Mouse (Mus musculus) heart, postnatal 0 days (tissue): ENCODE measurements around the gene Rai1. TPM values are rescaled to one million over a fixed set of nuclear protein-coding genes. Genes with fewer than 3 reads are reported as not detected.

ENCODE experiments used
- ATAC-seq: fragments of 200-750 bp; cut with Nextera tagmentation; 2 replicates; pipeline ENCODE4 v1.8.0; 2017; ENCODE audit warnings: low read depth, moderate number of reproducible peaks, moderate library complexity; ENCODE audit not compliant: insufficient read depth
- DNase-seq: peaks from one replicate; pipeline ENCODE4 v3.0.0-alpha.2; 2016; ENCODE audit warnings: low spot score
- H3K27ac ChIP-seq: fragments of 300-500 bp; sonication (generic); 2 replicates; pipeline ENCODE4 v1.5.1; 2014; ENCODE audit warnings: low read depth, mild to moderate bottlenecking
- H3K27me3 ChIP-seq: fragments of 300-500 bp; sonication (generic); 2 replicates; pipeline ENCODE4 v1.6.1; 2014; ENCODE audit warnings: low read length, mixed read lengths; ENCODE audit not compliant: control insufficient read depth, insufficient read depth
- H3K36me3 ChIP-seq: fragments of 300-500 bp; sonication (generic); replicated peaks from 2 replicates; pipeline ENCODE4 v1.6.1; 2014; ENCODE audit warnings: low read length, mixed read lengths; ENCODE audit not compliant: control insufficient read depth, insufficient read depth
- H3K4me1 ChIP-seq: fragments of 300-500 bp; sonication (generic); 2 replicates; pipeline ENCODE4 v1.6.1; 2014; ENCODE audit warnings: antibody characterized with exemption; ENCODE audit not compliant: control insufficient read depth, insufficient read depth
- H3K4me2 ChIP-seq: fragments of 300-500 bp; sonication (generic); 2 replicates; pipeline ENCODE4 v1.6.1; 2014; ENCODE audit warnings: low read depth, mild to moderate bottlenecking, low read length, moderate library complexity
- H3K4me3 ChIP-seq: fragments of 300-500 bp; sonication (generic); 2 replicates; pipeline ENCODE4 v1.5.1; 2014; ENCODE audit warnings: low read depth, low read length
- H3K9ac ChIP-seq: fragments of 300-500 bp; sonication (generic); replicated peaks from 2 replicates; pipeline ENCODE4 v1.6.1; 2014; ENCODE audit warnings: low read depth, low read length, mixed read lengths
- H3K9me3 ChIP-seq: fragments of 300-500 bp; sonication (generic); replicated peaks from 2 replicates; pipeline ENCODE4 v1.6.1; 2016; ENCODE audit warnings: low read length; ENCODE audit not compliant: control insufficient read depth
- CTCF ChIP-seq: IDR thresholded peaks from 2 replicates; pipeline ENCODE4 v1.5.1; 2016; ENCODE audit warnings: antibody characterized with exemption, control low read depth, low read depth
- EP300 ChIP-seq: IDR thresholded peaks from 2 replicates; pipeline ENCODE4 v1.6.1; 2016; ENCODE audit warnings: antibody characterized with exemption, low read depth
- WGBS: fragments of 180-500 bp; shearing (Covaris S2); extraction: QIAGEN DNeasy Blood & Tissue Kit; methylation state at CpG from one replicate; pipeline ENCODE4 v1.1.7; 2014; 5-methylcytosine and 5-hydroxymethylcytosine counted together
- polyA plus RNA-seq: library from polyadenylated mRNA; unstranded; fragments of >200 nt; fragmentation: Nextera tagmentation; extraction: Ambion mirVana; gene quantifications from 2 replicates; pipeline ENCODE4 v1.2.1, GENCODE M21; 2015
- total RNA-seq: library from RNA; depleted of rRNA; stranded (reverse); fragments of >200 nt; gene quantifications from 2 replicates; pipeline ENCODE4 v1.2.3, GENCODE M21; 2014; ENCODE audit warnings: low replicate concordance

The Rai1 gene
- total and polyA plus RNA-seq, 2 experiments from 2014 or later, result 10.2 to 28.1 TPM

DNA sequence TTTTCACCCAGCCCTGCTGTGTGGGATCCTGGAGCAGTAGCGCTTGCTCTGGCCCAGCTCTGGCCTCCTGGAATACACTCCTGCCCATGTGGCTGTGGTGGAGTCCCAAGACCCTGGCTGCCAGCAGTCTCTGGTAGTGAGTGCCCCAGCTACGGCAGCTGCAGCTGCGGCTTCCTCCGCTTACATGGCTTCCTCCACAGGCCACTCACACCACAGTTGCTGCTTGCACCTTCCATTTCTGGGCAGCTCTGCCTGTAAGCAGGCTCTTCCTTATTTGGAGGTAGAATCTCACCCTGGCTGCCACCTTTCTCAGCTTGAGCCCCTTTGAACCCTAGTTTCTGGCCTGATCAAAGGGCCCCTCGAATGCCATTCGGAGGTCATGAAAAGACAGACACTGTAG is 25.7 kb downstream of the Rai1 start:
- DNase-seq (no peak), ATAC-seq (no peak)
- Histone ChIP-seq H3K36me3 (no peaks in the 10 kb centered on the region), H3K27ac (peak overlapping the region; percentile 54), H3K27me3 (no peaks in the 10 kb centered on the region), H3K4me2 (no peak overlapping the region), H3K4me1 (peaks cover 75% of the 10 kb centered on the region), H3K9ac (no peak overlapping the region), H3K4me3 (no peak overlapping the region), H3K9me3 (no peaks in the 10 kb centered on the region)
- no peak for TF ChIP-seq EP300
- TF ChIP-seq CTCF, result no peak
- 33% methylated on average over 6 of the region's 6 CpGs for WGBS

DNA sequence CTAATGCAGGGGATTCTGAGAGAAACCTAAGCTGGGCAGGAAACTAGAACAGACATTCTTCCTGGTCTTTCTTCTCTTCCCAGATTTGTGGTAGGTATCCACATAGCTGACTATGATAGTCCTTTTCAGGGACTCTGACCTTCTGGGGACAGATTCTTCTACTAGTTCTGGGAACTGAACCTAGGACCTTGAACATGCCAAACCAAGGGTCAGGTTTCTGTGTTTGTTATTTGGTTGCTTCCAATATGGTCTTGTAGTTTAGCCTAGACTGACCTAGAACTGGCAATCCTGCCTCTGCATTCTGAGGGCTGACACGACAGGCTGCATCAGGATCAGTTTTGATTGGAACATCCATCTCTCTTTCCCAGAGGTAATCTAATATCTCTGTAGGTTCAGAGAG is 27.2 kb downstream of the Rai1 start:
- no peak overlapping the region for H3K27ac ChIP-seq
- 63% methylated on average over 1 of the region's 1 CpGs for WGBS
- no peak for ATAC-seq
- peaks cover 70% of the 10 kb centered on the region for H3K4me1 ChIP-seq
- no peak overlapping the region for H3K4me3 ChIP-seq
- no peak overlapping the region for H3K4me2 ChIP-seq
- H3K27me3 ChIP-seq, result no peaks in the 10 kb centered on the region
- TF ChIP-seq EP300, result no peak
- no peak for TF ChIP-seq CTCF
- H3K36me3 ChIP-seq, result no peaks in the 10 kb centered on the region
- no peaks in the 10 kb centered on the region for H3K9me3 ChIP-seq
- H3K9ac ChIP-seq, result no peak overlapping the region
- DNase-seq, result no peak

DNA sequence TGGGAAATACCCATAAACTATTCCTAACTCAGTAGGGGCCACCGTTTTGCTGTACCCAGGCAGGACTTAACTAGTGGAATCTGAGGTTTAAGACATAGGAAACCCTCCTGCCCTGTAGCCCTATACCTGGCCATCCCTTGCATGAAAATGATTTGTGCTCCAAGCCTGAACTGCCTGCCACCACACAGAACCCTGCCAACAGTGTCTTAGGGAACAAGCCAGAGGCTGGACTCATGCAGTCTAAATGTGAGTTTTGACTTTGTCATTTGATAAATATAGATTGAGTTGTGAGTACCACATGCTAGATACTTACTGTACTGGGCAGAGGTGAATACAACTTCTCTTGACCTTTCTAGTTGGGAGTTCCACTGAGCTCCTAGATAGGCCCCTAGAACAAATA is 31.7 kb downstream of the Rai1 start:
- ATAC-seq, result 0 out of 2 replicates have a peak, but pooled peaks have one; percentile 42
- Histone ChIP-seq H3K27me3 (no peaks in the 10 kb centered on the region), H3K9ac (no peak overlapping the region), H3K9me3 (no peaks in the 10 kb centered on the region), H3K4me1 (peaks cover 58% of the 10 kb centered on the region), H3K4me3 (no peak overlapping the region), H3K4me2 (no peak overlapping the region), H3K27ac (peak overlapping the region; percentile 54), H3K36me3 (no peaks in the 10 kb centered on the region)
- WGBS, result 71% methylated on average over 1 of the region's 1 CpGs
- no peak for TF ChIP-seq EP300
- no peak for TF ChIP-seq CTCF
- peak; percentile 23 for DNase-seq

DNA sequence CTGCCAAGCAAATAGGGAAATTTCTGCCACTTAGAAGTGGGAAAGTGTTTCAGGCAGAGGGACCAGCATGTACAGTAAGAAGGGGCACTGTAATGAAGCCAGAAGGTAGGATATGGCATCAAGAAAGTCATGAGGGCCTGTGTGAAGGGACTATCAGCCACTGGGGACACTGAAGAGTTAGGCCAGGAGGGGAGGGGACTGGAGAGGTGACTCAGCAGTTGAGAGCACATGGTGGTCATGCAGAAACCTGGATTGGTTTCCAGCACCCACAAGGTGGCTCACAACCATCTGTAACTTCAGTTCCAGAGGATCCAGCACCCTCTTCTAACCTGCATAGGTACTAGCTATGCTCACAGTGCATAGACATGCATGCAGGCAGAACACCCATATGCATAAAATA is 32.4 kb downstream of the Rai1 start:
- TF ChIP-seq EP300, result no peak
- TF ChIP-seq CTCF, result no peak
- no peaks in the 10 kb centered on the region for H3K9me3 ChIP-seq
- peaks cover 57% of the 10 kb centered on the region for H3K4me1 ChIP-seq
- no peak overlapping the region for H3K4me2 ChIP-seq
- H3K36me3 ChIP-seq, result no peaks in the 10 kb centered on the region
- ATAC-seq (no peak), DNase-seq (no peak)
- H3K27ac ChIP-seq, result peak overlapping the region; percentile 54; the same call in 1 of the 2 replicates
- no peaks in the 10 kb centered on the region for H3K27me3 ChIP-seq
- no peak overlapping the region for H3K4me3 ChIP-seq
- no peak overlapping the region for H3K9ac ChIP-seq

DNA sequence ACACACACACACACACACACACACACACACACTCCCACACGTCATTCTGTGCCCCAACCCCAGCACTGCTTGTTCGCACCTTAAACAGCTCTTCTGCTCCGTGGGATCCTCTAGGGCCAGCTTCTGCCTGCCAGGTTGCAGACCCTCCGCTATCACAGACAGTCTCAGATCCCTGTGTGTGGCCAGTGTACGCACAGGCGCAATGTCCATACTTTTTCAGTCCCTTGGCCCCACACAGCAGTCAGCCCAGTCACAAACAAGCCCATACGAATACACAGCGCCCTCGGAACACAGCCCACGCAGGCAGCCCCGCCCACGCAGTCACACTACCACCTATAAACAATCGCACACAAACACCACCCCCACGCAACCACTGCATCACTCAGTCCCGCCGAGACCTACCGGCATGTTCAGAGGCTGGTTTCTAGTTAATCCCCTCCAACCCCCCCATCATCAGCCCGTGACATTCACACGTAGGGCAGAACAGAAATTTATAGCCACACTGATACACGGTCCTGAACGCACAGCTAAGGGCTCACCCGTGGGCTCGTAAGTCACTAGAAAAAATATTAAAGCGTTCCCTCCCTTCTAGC is 34.4 kb downstream of the Rai1 start:
- Histone ChIP-seq H3K27ac (peak overlapping the region; percentile 61), H3K36me3 (peaks cover 4% of the 10 kb centered on the region; the same call in 1 of the 2 replicates)

More for the DNA sequence above, 34.4 kb downstream of the Rai1 start:
- ATAC-seq (peak; percentile 6; the same call in 1 of the 2 replicates), DNase-seq (no peak)
- no peaks in the 10 kb centered on the region for H3K27me3 ChIP-seq
- TF ChIP-seq CTCF (no peak), EP300 (no peak)
- peak overlapping the region; percentile 99 for H3K4me2 ChIP-seq
- peak overlapping the region; percentile 70 for H3K4me3 ChIP-seq
- H3K9me3 ChIP-seq, result no peaks in the 10 kb centered on the region
- WGBS, result 5% methylated on average over 24 of the region's 24 CpGs
- H3K4me1 ChIP-seq, result peaks cover 41% of the 10 kb centered on the region
- H3K9ac ChIP-seq, result peak overlapping the region; percentile 57
